Mouse (Mus musculus): ENCODE results near the gene Nabp1.

GRCm38 (mm10) chr1:51505632-51506031 is 27.4 kb upstream of the Nabp1 start:
- no peak for TF ChIP-seq E2F4 (IDR thresholded peaks at IDR 0.05; ENCODE audit: insufficient read depth)
- no peak for TF ChIP-seq POLR2A (IDR thresholded peaks at IDR 0.05; ENCODE audit: insufficient read length, low read depth)
- no peak for TF ChIP-seq USF1 (IDR thresholded peaks at IDR 0.05; ENCODE audit: low read depth)
- TF ChIP-seq MYOD1 (IDR thresholded peaks at IDR 0.05; ENCODE audit: control insufficient read depth in 1 of 3, insufficient read length in 2 of 3, low read depth in 2 of 3), result no peak
- TF ChIP-seq REST (IDR thresholded peaks at IDR 0.05; ENCODE audit: insufficient read depth, insufficient read length), result no peak
- TF ChIP-seq MAX (IDR thresholded peaks at IDR 0.05; ENCODE audit: low read depth), result no peak
- TF ChIP-seq TCF12 (IDR thresholded peaks at IDR 0.05; ENCODE audit: insufficient read depth, poor library complexity, severe bottlenecking), result no peak
- no peak for TF ChIP-seq MYOG (IDR thresholded peaks at IDR 0.05; ENCODE audit: control insufficient read depth in 1 of 3, insufficient read depth in 1 of 3, insufficient read length in 2 of 3, low read depth in 2 of 3)
